Mouse (Mus musculus) lung, adult 2 months (tissue): Measurements from ENCODE around the gene Cenpf. TPM values are rescaled to one million over a fixed set of nuclear protein-coding genes. Genes with fewer than 3 reads are reported as not detected.

ENCODE experiments used
- DNase-seq: peaks from one replicate; pipeline ENCODE4 v3.0.0; 2022
- H3K4me1 ChIP-seq: fragments of 200-500 bp; 2 replicates; pipeline ENCODE4 v1.6.1; 2011; ENCODE audit warnings: low read length; ENCODE audit not compliant: control insufficient read depth, insufficient read depth
- H3K4me3 ChIP-seq: fragments of 200-500 bp; replicated peaks from 2 replicates; pipeline ENCODE3; 2011; ENCODE audit warnings: low read depth, mild to moderate bottlenecking, control low read depth, low read length; ENCODE audit errors: extremely low read depth
- CTCF ChIP-seq: fragments of 200-500 bp; IDR thresholded peaks from 2 replicates; pipeline ENCODE4 v1.5.1; 2011; ENCODE audit warnings: mild to moderate bottlenecking, low read length, control low read depth; ENCODE audit not compliant: insufficient read depth
- POLR2A ChIP-seq: fragments of 200-500 bp; IDR thresholded peaks from 2 replicates; pipeline ENCODE4 v1.6.1; 2011; ENCODE audit warnings: low read depth, mild to moderate bottlenecking, control low read depth, low read length, borderline replicate concordance; ENCODE audit errors: extremely low read depth
- WGBS: fragments of 180-500 bp; shearing (Covaris S2); methylation state at CpG from one replicate; pipeline ENCODE4 v1.1.7; 2018; 5-methylcytosine and 5-hydroxymethylcytosine counted together
- polyA plus RNA-seq: library from polyadenylated mRNA; depleted of rRNA; stranded (reverse); fragments of >200 nt; gene quantifications from 2 replicates; pipeline ENCODE4 v1.2.3, GENCODE M21; 2012; rRNA removed

Cenpf gene
- polyA plus RNA-seq, 1 experiment, result 0.86 TPM

DNA sequence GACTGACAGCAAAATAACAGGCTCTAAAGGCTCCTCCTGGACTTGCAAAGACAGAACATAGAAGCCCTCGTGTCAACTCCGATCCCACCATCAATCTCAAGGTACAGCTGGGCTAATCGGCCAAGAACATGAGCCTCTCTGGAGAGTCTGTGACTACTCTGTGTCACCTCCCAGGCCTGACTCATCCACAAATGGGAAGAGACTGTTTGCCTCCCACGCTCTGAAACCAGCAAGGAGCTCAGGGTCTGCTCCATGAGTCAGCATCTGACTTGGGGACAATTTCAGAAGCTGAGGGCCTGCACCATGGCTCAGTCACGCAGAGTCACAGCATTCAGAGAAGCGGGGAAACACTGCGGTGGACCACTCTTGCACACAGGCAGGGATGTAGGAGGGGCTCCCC is 72.6 kb downstream of the Cenpf start:
- WGBS, result 76% methylated on average over 7 of the region's 7 CpGs
- H3K4me1 ChIP-seq, result 0 out of 2 replicates have a peak, but pooled peaks cover 2% of the 10 kb centered on the region
- DNase-seq, result no peak
- TF ChIP-seq CTCF, result no peak
- no peak for TF ChIP-seq POLR2A
- H3K4me3 ChIP-seq, result no peak overlapping the region

GRCm38 (mm10) chr1:189613076-189613475 is 74.8 kb downstream of the Cenpf start:
- 54% methylated on average over 7 of the region's 7 CpGs for WGBS
- TF ChIP-seq POLR2A, result no peak
- no peak overlapping the region for H3K4me3 ChIP-seq
- H3K4me1 ChIP-seq, result 0 out of 2 replicates have a peak, but pooled peaks cover 2% of the 10 kb centered on the region
- no peak for DNase-seq

DNA sequence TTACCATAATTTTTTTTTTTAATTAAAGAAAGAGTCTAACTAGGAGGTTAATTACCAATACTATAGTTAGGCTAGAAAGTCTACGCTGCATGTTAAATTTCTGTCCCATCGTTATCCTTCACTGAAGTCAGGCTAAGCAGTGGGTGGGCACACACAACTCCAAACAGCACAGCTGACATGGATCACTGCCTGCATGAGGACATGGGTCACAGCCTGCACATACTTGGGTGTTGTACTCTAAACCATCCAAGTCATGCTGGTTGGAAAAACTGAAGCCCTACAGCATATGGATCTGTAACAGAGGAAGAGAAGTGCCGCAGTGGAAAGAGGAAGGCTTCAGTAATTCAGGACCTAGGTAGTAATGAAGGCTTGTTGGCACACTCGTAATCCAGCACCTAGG is 76.1 kb downstream of the Cenpf start:
- Histone ChIP-seq H3K4me1 (0 out of 2 replicates have a peak, but pooled peaks cover 2% of the 10 kb centered on the region), H3K4me3 (no peak overlapping the region)
- TF ChIP-seq CTCF (no peak), POLR2A (no peak)
- 74% methylated on average over 4 of the region's 4 CpGs for WGBS
- no peak for DNase-seq

GRCm38 (mm10) chr1:189608640-189609039 is 79.2 kb downstream of the Cenpf start:
- no peak for DNase-seq
- 21% methylated on average over 5 of the region's 5 CpGs for WGBS
- H3K4me1 ChIP-seq, result 0 out of 2 replicates have a peak, but pooled peaks cover 2% of the 10 kb centered on the region
- H3K4me3 ChIP-seq, result no peak overlapping the region
- TF ChIP-seq CTCF (no peak), POLR2A (no peak)

GRCm38 (mm10) chr1:189608039-189608438 is 79.8 kb downstream of the Cenpf start:
- Histone ChIP-seq H3K4me3 (no peak overlapping the region), H3K4me1 (0 out of 2 replicates have a peak, but pooled peaks cover 2% of the 10 kb centered on the region)
- DNase-seq, result no peak
- 85% methylated on average over 3 of the region's 3 CpGs for WGBS
- no peak for TF ChIP-seq POLR2A
- no peak for TF ChIP-seq CTCF

- WGBS, result 84% methylated on average over 8 of the region's 8 CpGs
- Histone ChIP-seq H3K4me3 (no peak overlapping the region), H3K4me1 (no peaks in the 10 kb centered on the region)
- TF ChIP-seq CTCF, result no peak
- no peak for TF ChIP-seq POLR2A
- DNase-seq, result no peak
Observed at GRCm38 (mm10) chr1:189605598-189606126, 82.2 kb downstream of the Cenpf start.

GRCm38 (mm10) chr1:189597096-189597495 is 90.8 kb downstream of the Cenpf start:
- TF ChIP-seq CTCF (no peak), POLR2A (no peak)
- WGBS, result 86% methylated on average over 3 of the region's 3 CpGs
- Histone ChIP-seq H3K4me1 (no peaks in the 10 kb centered on the region), H3K4me3 (no peak overlapping the region)
- no peak for DNase-seq

Other genes starting within 250 kb of the Cenpf start
- 18.9 and 19.7 TPM in 2 replicates for gene Ptpn14, start 40.2 kb upstream of the Cenpf start, polyA plus RNA-seq
- gene Smyd2, start 234.3 kb upstream of the Cenpf start, polyA plus RNA-seq, result 21.5 and 23.4 TPM in 2 replicates